Mouse (Mus musculus): ENCODE data around the gene St3gal3. TPM values are rescaled to one million over a fixed set of nuclear protein-coding genes. Genes with fewer than 3 reads are reported as not detected.

The St3gal3 gene
- polyA plus RNA-seq (2012; rRNA removed): 20.1 and 23.4 TPM in 2 replicates

DNA sequence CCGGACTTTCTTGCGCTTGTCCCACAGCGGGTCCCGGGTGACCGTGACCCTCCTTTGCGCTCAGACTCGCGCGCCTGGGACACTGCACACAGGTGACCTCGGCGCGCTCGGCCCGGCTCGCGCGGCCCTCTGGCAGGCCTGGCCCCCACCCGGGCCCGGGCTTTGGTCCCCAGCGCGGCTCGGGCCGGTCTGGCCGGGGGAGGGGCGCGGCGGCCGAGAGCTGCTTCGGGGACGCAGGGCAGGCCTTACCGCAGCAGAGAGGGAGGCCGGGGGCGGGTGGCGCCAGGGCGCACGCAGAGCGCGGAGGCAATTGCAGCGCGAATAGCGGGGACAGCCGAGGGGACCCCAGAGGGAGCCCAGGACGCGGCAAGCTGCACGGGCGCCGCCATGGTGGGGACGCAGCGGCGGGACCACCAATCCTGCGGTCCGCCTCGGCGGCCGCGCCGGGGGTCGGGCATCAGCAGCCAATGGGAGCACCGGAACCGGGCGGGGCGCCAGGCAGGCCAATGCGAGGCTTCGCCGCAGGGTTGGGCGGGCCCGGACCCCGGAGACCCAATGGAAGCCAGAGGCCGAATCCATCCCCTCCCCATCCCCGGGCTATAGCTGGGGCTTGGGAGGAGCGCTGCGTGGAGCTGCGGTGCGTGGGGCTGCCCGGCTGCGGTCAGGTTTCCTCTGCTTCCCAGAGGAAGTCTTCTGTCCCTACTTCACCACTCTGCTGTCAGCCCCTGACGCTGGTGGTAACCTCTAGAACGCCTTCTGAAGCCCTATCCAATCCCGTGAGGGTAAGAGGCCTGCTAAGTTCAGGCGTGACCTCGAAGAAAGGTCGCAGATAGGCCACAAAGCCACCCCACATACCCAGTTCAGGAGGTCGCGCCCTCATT is at the start of gene St3gal3:
Gene St3gal3 (minus strand): TSS at position 430 of the 881 bp plus-strand sequence.
- H3K4me1 ChIP-seq (ENCODE audit: control insufficient read depth, insufficient read depth, low read length): peaks cover 6% of the 10 kb centered on the region; the same call in 1 of the 2 replicates
- H3K4me3 ChIP-seq (replicated peaks; ENCODE audit: extremely low read depth, low read depth, low read length): peak within 1 kb of the TSS; percentile 79
- under 1% methylated on average over 84 of the region's 84 CpGs for WGBS
- peak; percentile 92 for DNase-seq
- peak; percentile 53; the same call in 1 of the 2 replicates for TF ChIP-seq POLR2A (IDR thresholded peaks at IDR 0.05; ENCODE audit: borderline replicate concordance, extremely low read depth, low read depth, low read length)
- TF ChIP-seq CTCF (IDR thresholded peaks at IDR 0.05; ENCODE audit: insufficient read depth, low read length): no peak

DNA sequence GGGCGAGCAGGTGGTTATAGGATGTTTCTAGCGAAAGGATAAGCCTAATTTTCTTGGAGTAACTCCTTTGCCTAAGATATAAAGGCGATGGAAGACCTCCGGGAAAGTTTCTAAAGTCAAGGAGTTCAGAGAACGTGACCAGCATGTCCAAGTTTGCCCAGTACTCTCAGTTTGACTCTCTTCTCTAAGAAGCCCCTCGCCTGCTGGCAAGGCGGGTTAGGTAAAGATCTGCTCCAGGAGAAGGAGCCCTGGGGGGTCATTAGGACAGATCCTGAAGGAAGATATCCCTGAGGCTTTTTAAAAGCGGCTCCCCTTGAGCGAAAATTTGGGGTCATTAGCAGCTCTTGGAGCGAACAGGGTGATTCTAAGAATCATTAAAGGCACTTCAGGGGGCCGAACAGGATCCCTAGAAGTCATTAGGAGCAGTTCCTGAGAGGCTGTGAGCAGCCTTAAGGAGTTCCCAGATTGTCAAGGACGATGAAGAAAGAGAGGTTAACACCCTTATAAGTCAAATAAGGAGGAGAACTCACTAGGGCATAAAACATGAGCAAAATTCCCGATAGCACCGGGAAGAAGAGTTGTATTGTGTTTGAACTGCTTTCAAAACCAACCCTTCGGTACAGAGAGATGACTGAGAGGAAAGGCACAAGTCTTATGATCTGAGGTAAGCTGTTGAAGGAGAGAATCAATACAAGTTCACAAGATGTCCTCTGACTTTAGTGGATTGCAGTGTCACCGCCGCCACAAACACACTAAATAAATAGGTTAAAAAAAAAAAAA is 45.8 kb upstream of the St3gal3 start:
- 8% methylated on average over 17 of the region's 17 CpGs for WGBS
- Histone ChIP-seq H3K4me1 (ENCODE audit: control insufficient read depth, insufficient read depth, low read length) (no peaks in the 10 kb centered on the region), H3K4me3 (replicated peaks; ENCODE audit: extremely low read depth, low read depth, low read length) (peak overlapping the region; percentile 40)
- no peak for TF ChIP-seq POLR2A (IDR thresholded peaks at IDR 0.05; ENCODE audit: borderline replicate concordance, extremely low read depth, low read depth, low read length)
- TF ChIP-seq CTCF (IDR thresholded peaks at IDR 0.05; ENCODE audit: insufficient read depth, low read length): no peak
- no peak for DNase-seq

DNA sequence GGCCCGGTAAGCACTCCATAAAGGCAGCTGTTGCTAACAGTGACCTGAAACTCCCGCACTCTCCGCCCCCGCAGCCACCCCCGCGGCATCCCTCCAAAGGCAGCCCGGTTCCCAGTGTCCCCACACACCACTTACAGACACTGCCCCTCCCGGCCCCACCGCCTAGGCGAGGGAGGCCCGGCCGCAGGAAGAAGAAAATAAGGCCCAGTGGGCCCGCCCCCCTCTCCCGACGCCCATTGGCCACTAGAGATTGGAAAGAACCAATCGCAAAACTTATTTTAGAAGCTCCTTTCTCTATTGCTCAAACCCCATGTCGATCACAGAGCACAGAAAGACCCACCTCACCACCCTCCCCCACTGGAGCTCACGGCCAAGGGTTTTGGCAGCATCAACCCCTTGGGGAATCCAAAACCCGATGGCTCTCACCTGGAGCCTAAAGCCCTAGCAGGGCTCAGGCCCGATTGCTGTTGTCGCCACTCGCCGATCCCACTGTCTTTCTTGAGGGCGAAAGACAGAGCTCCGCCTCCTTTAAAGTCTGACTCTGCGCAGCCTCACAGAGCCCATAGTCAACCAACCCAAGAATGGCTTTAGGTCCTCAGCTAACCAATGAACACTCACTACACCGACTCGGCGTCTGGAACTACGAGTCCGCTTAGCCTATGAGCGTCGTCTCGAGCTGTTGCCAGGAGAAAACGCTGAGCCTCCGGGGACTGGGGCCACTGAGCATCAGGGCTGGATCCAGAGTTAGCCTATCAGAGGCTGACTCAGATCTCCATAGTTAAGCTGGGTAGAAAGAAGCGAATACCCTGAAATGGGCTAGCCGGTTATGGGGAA is 45.0 kb upstream of the St3gal3 start, which contains the start of gene Kdm4a:
Gene Kdm4a (minus strand): TSS at position 577 of the 834 bp plus-strand sequence.
- under 1% methylated on average over 38 of the region's 38 CpGs for WGBS
- TF ChIP-seq CTCF (IDR thresholded peaks at IDR 0.05; ENCODE audit: insufficient read depth, low read length) (no peak), POLR2A (IDR thresholded peaks at IDR 0.05; ENCODE audit: borderline replicate concordance, extremely low read depth, low read depth, low read length) (peak; percentile 74; the same call in 1 of the 2 replicates)
- Histone ChIP-seq H3K4me3 (replicated peaks; ENCODE audit: extremely low read depth, low read depth, low read length) (peak within 1 kb of the TSS; percentile 96), H3K4me1 (ENCODE audit: control insufficient read depth, insufficient read depth, low read length) (no peaks in the 10 kb centered on the region)
- DNase-seq: peak; percentile 91

DNA sequence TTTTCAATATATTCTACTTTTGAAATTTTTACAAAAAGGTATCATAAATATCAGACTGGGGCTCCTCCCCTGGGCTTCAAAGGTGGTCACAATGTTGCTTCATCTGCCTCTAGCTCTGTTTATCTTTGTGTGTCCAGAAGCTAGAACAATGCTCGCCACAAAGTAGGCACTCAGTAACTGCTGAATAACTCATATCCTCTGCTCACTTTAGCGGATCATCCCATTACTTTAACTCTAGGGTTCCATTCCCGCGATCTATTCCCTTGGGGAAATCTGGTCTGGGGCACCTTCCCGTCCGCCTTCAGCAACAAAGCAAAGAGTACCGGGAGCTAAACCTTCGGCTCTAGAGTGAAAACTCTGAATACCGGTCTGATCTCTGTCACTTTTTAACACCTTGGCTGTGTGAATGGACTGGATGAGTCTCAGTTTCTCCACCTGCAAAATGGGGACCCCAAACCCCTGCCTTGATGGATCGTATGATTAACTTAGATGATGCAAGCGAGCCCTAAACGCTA is 44.3 kb upstream of the St3gal3 start:
- Histone ChIP-seq H3K4me3 (replicated peaks; ENCODE audit: extremely low read depth, low read depth, low read length) (peak overlapping the region; percentile 87), H3K4me1 (ENCODE audit: control insufficient read depth, insufficient read depth, low read length) (no peaks in the 10 kb centered on the region)
- no peak for DNase-seq
- TF ChIP-seq CTCF (IDR thresholded peaks at IDR 0.05; ENCODE audit: insufficient read depth, low read length): no peak
- TF ChIP-seq POLR2A (IDR thresholded peaks at IDR 0.05; ENCODE audit: borderline replicate concordance, extremely low read depth, low read depth, low read length): no peak
- WGBS: 1% methylated on average over 12 of the region's 12 CpGs

DNA sequence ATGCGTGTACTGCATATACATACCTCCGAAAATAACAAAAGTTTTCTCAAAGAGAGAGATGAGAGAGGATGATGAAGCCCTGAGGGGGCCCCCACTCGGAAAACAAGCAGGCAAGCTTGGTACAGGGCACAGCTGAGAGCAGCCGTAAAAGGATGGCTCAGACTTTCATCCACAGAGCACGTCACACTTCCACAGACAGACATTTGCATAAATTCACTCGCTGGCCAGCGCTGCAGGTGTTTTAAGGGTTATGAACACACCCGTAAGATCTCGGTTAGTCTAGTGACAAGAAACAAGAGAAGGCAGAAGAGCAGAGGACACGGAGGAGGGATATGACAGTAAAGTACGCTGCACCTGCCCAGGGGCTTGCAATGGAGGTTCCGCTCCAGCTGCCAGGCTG is 37.7 kb upstream of the St3gal3 start:
- no peak for TF ChIP-seq POLR2A (IDR thresholded peaks at IDR 0.05; ENCODE audit: borderline replicate concordance, extremely low read depth, low read depth, low read length)
- TF ChIP-seq CTCF (IDR thresholded peaks at IDR 0.05; ENCODE audit: insufficient read depth, low read length): no peak
- DNase-seq: no peak
- no peak overlapping the region for H3K4me3 ChIP-seq (replicated peaks; ENCODE audit: extremely low read depth, low read depth, low read length)
- no peaks in the 10 kb centered on the region for H3K4me1 ChIP-seq (ENCODE audit: control insufficient read depth, insufficient read depth, low read length)
- WGBS: 91% methylated on average over 12 of the region's 12 CpGs

DNA sequence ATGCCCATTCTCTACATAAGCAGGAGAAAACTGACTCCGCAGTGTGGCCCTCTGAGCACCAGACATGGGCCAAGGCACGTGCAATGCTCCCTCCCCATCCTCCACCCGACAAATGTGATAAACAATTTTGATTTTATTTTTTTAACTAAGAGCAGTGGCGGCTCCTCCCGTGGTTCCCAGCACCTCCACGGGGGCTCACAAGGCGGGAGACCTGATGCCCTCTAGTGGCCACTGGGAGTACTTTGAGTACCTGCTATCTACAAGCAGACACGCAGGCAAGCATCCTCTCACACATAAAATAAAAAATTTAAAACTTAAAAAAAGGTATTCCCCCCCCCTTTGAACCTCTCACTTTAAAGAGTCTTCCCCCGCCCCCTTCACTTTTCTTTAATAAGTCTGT is 36.3 kb upstream of the St3gal3 start:
- TF ChIP-seq CTCF (IDR thresholded peaks at IDR 0.05; ENCODE audit: insufficient read depth, low read length) (peak; percentile 34; the same call in 1 of the 2 replicates), POLR2A (IDR thresholded peaks at IDR 0.05; ENCODE audit: borderline replicate concordance, extremely low read depth, low read depth, low read length) (no peak)
- 83% methylated on average over 9 of the region's 9 CpGs for WGBS
- Histone ChIP-seq H3K4me3 (replicated peaks; ENCODE audit: extremely low read depth, low read depth, low read length) (no peak overlapping the region), H3K4me1 (ENCODE audit: control insufficient read depth, insufficient read depth, low read length) (no peaks in the 10 kb centered on the region)
- DNase-seq: no peak

DNA sequence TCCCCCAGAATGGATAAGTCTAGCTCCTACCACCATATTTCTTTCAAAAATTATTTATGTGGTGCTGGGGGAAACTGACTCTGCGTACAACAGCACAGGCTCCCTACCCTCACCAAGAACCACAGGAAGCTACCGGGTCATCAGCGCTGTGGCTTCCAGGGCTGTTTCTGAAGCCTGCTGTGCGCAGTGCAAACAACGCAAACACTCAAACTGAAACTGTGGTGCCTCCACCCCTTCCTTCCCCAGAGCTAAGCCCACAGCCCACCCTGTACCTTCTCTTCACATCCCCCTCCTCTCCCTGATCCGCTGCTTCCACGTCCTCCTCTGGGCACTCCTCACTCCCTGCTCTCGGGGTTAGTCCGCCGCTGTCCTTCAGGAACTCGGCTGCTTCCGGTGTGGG is 27.4 kb upstream of the St3gal3 start:
- no peak for DNase-seq
- WGBS: 80% methylated on average over 12 of the region's 12 CpGs
- no peak overlapping the region for H3K4me3 ChIP-seq (replicated peaks; ENCODE audit: extremely low read depth, low read depth, low read length)
- H3K4me1 ChIP-seq (ENCODE audit: control insufficient read depth, insufficient read depth, low read length): no peaks in the 10 kb centered on the region
- TF ChIP-seq POLR2A (IDR thresholded peaks at IDR 0.05; ENCODE audit: borderline replicate concordance, extremely low read depth, low read depth, low read length): no peak
- TF ChIP-seq CTCF (IDR thresholded peaks at IDR 0.05; ENCODE audit: insufficient read depth, low read length): no peak

DNA sequence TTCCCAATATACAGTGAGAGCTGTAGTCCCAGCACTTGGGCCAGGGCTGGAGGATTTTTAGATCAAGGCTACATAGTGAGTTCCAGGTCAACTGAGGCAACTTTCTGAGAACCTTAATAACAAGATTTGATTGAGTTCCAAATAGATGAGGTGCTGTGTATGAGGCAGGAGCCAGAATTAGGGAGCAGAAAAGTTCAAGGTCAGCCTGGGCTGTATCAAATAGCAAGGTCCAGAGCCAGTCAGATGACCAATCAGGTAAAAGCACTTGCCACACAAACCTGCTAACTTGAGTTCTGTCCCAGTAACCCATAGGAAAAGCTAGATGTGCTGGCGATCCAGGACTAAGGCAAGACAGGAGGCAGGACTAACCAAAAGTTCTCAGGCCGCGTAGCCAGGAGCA is 23.0 kb upstream of the St3gal3 start:
- TF ChIP-seq POLR2A (IDR thresholded peaks at IDR 0.05; ENCODE audit: borderline replicate concordance, extremely low read depth, low read depth, low read length) (no peak), CTCF (IDR thresholded peaks at IDR 0.05; ENCODE audit: insufficient read depth, low read length) (no peak)
- DNase-seq: no peak
- WGBS: 97% methylated on average over 3 of the region's 3 CpGs
- no peaks in the 10 kb centered on the region for H3K4me1 ChIP-seq (ENCODE audit: control insufficient read depth, insufficient read depth, low read length)
- no peak overlapping the region for H3K4me3 ChIP-seq (replicated peaks; ENCODE audit: extremely low read depth, low read depth, low read length)
